Mouse (Mus musculus) megakaryocyte, embryonic 14.5 days (primary cell): Measurements from ENCODE around the gene Gm3409.

ENCODE experiments used
- FLI1 ChIP-seq: IDR thresholded peaks from 2 replicates; pipeline ENCODE4 v1.6.1; 2012; ENCODE audit warnings: low read length, inconsistent platforms, mixed read lengths
- GATA1 ChIP-seq: IDR thresholded peaks from 3 replicates; pipeline ENCODE4 v1.6.1; 2012; ENCODE audit warnings: mixed read lengths, low read length, inconsistent platforms, borderline replicate concordance

DNA sequence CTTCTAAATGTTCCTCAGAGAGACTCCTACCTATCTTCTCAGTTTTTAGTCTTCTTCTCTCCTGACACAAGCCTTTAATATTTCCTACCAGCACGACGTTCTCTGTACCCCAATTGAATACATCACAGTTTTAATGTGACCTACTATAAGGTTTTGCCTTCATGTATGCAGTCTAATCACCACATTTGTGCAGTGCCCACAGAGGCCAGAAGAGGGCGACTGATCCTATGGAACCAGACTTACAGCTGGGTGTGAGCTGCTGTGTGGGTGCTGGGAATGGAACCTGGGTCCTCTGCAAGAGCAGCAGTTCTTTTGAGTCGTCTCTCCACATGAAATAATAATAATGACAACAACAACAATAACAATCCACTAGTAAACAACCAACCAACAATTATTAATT, 29.6 kb downstream of the Gm3409 start:
- TF ChIP-seq GATA1: no peak
- no peak for TF ChIP-seq FLI1
